Comparison of ENCODE assay signal across 9 mouse cellular contexts in the genomic region with DNA sequence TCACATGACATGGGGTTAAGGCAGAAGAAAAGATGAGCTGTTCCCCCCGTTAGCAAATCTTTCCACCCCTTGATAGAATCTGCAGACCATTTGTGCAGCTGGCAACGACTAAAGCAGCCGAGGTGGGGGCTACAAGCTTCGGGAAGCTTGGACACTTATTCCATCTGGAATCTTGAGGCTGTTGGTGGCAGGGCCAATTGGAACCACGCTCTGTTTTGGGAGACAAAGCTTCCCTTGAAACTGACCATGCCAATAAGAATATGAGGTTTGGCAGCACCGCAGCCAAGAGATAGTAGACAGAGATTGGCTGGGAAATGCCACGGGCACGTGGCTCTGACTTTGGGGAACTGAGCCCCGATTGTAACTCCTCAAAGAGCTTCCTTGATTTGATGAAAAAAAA. TPM values are rescaled to one million over a fixed set of nuclear protein-coding genes. Genes with fewer than 3 reads are reported as not detected.
DNase-seq lines count a peak whose midpoint lies in the region; ATAC-seq and TF ChIP-seq lines count a peak whose summit lies in the region.
"Had no signal": no experiment of that assay in that cellular context is flagged by ENCODE, and none has a peak within 500 bp of the region (broad histone marks: within the 10 kb centered on the region; RNA-seq: fewer than 3 reads in every experiment).

No protein-coding gene starts in this region.

- intact Hi-C loops in gastrocnemius, adult 2 months (cut with DNase I), result no loop called here

- H3K36me3 ChIP-seq in limb, embryonic 15.5 days, result no peaks in the 10 kb centered on the region
- H3K36me3 ChIP-seq: neural tube, embryonic 12.5 days had no signal

- no peak for ATAC-seq in cerebellum, adult (ENCODE audit: insufficient number of reproducible peaks, low FRiP score, low TSS enrichment)
- peak; percentile 60 for ATAC-seq in limb, embryonic 15.5 days (ENCODE audit: insufficient number of reproducible peaks, low FRiP score, low TSS enrichment, low read depth)

- no peak overlapping the region for H3K9ac ChIP-seq in limb, embryonic 15.5 days
- H3K9ac ChIP-seq: neural tube, embryonic 12.5 days had no signal

- peak; percentile 61 to 72 for DNase-seq in cerebellum, postnatal 14 days
- DNase-seq in lung, postnatal 10 days, result peak; percentile 22
- no peak for DNase-seq in lung, adult 2 months
- peak; percentile 35 for DNase-seq in gastrocnemius, adult 2 months
- no peak for DNase-seq in c-Kit-positive CD71-positive TER-119-positive erythroid progenitor cells, embryonic 14.5 days (ENCODE audit: low spot score)
- no peak for DNase-seq in kidney, postnatal 25 days

- H3K4me1 ChIP-seq in lung, adult 2 months (ENCODE audit: control insufficient read depth, insufficient read depth, low read length), result no peaks in the 10 kb centered on the region
- H3K4me1 ChIP-seq in limb, embryonic 15.5 days, result peaks cover 27% of the 10 kb centered on the region

- no peak overlapping the region for H3K4me3 ChIP-seq in lung, adult 2 months (replicated peaks; ENCODE audit: extremely low read depth, low read depth, low read length)
- peak overlapping the region; percentile 33 for H3K4me3 ChIP-seq in gastrocnemius, adult 2 months
- no peak overlapping the region for H3K4me3 ChIP-seq in limb, embryonic 15.5 days
- H3K4me3 ChIP-seq: neural tube, embryonic 12.5 days had no signal

- no peaks in the 10 kb centered on the region for H3K9me3 ChIP-seq in limb, embryonic 15.5 days
- H3K9me3 ChIP-seq: neural tube, embryonic 12.5 days had no signal

- no peaks in the 10 kb centered on the region for H3K27me3 ChIP-seq in limb, embryonic 15.5 days
- H3K27me3 ChIP-seq: neural tube, embryonic 12.5 days had no signal

- no peak for TF ChIP-seq POLR2A in lung, adult 2 months (IDR thresholded peaks at IDR 0.05; ENCODE audit: borderline replicate concordance, extremely low read depth, low read depth, low read length)

- H3K27ac ChIP-seq in gastrocnemius, adult 2 months, result peak overlapping the region; percentile 83
- H3K27ac ChIP-seq in limb, embryonic 15.5 days, result peak overlapping the region; percentile 73
- H3K27ac ChIP-seq: neural tube, embryonic 12.5 days had no signal

- 54% methylated on average over 9 of the region's 9 CpGs for WGBS in lung, adult 2 months
- WGBS in limb, embryonic 15.5 days, result 31% methylated on average over 9 of the region's 9 CpGs

- peak overlapping the region; percentile 8 for H3K4me2 ChIP-seq in limb, embryonic 15.5 days
- H3K4me2 ChIP-seq: neural tube, embryonic 12.5 days had no signal

- TF ChIP-seq CTCF in lung, adult 2 months (IDR thresholded peaks at IDR 0.05; ENCODE audit: insufficient read depth, low read length), result no peak
- no peak for TF ChIP-seq CTCF in gastrocnemius, adult 2 months (IDR thresholded peaks at IDR 0.05)

RNA-seq across cellular contexts. Expression of gene Vash1, which starts 31.7 kb away (rescaled TPM):
- 15.2 and 15.4 TPM in 2 replicates for polyA plus RNA-seq in lung, adult 2 months (2012; rRNA removed)
- total RNA-seq in gastrocnemius, adult 2 months (2021), result 1 to 10 TPM; 4.0 to 6.9 TPM
- polyA plus RNA-seq in limb, embryonic 15.5 days (2015; fragmentation: Nextera tagmentation; extraction: Ambion mirVana), result 14.0 and 14.1 TPM in 2 replicates

Comparison
In these comparisons a context has a peak if more than half of its experiments do, and no peak if none do; other contexts are left out.
1. DNase-seq: peak in cerebellum, postnatal 14 days (2 of 2), lung, postnatal 10 days (single experiment) and gastrocnemius, adult 2 months (single experiment); none in lung, adult 2 months (single experiment), c-Kit-positive CD71-positive TER-119-positive erythroid progenitor cells, embryonic 14.5 days (single experiment) and kidney, postnatal 25 days (0 of 2).